Mouse (Mus musculus): ENCODE measurements around the gene Pld5.

Gene Pld5

GRCm38 (mm10) chr1:176274667-176275610 lies at the start of gene Pld5:
Gene Pld5 (minus strand): TSS chr1:176275312.
- DNase-seq (ENCODE audit: low spot score in 2 of 2): no peak

- DNase-seq (ENCODE audit: low spot score in 2 of 2): no peak
Measured at GRCm38 (mm10) chr1:176315063-176315462, 40.0 kb upstream of the Pld5 start.

GRCm38 (mm10) chr1:176310174-176310573 lies 35.1 kb upstream of the Pld5 start:
- DNase-seq (ENCODE audit: low spot score in 2 of 2): no peak

- DNase-seq (ENCODE audit: low spot score in 2 of 2): no peak
Measured at GRCm38 (mm10) chr1:176289396-176289795, 14.3 kb upstream of the Pld5 start.

- DNase-seq (ENCODE audit: low spot score in 2 of 2): no peak
Measured at GRCm38 (mm10) chr1:176275611-176275980, 484 bp upstream of the Pld5 start.

GRCm38 (mm10) chr1:176248717-176249030 lies 26.4 kb downstream of the Pld5 start:
- DNase-seq (ENCODE audit: low spot score in 2 of 2): no peak

- DNase-seq (ENCODE audit: low spot score in 2 of 2): peak; percentile 2 to 3
Measured at GRCm38 (mm10) chr1:176247885-176248716, 27.0 kb downstream of the Pld5 start.

- DNase-seq (ENCODE audit: low spot score in 2 of 2): no peak
Measured at GRCm38 (mm10) chr1:176239199-176239598, 35.9 kb downstream of the Pld5 start.

- DNase-seq (ENCODE audit: low spot score in 2 of 2): no peak
Measured at GRCm38 (mm10) chr1:176223794-176224193, 51.3 kb downstream of the Pld5 start.

GRCm38 (mm10) chr1:176223196-176223595 lies 51.9 kb downstream of the Pld5 start:
- peak; percentile 3 to 32 for DNase-seq (ENCODE audit: low spot score in 2 of 2)

GRCm38 (mm10) chr1:176218217-176218616 lies 56.9 kb downstream of the Pld5 start:
- no peak for DNase-seq (ENCODE audit: low spot score in 2 of 2)

- no peak for DNase-seq (ENCODE audit: low spot score in 2 of 2)
Measured at GRCm38 (mm10) chr1:176213645-176214221, 61.4 kb downstream of the Pld5 start.

GRCm38 (mm10) chr1:176212922-176213644 lies 62.0 kb downstream of the Pld5 start:
- DNase-seq (ENCODE audit: low spot score in 2 of 2): no peak

GRCm38 (mm10) chr1:176210803-176211202 lies 64.3 kb downstream of the Pld5 start:
- no peak for DNase-seq (ENCODE audit: low spot score in 2 of 2)

GRCm38 (mm10) chr1:176208014-176208413 lies 67.1 kb downstream of the Pld5 start:
- no peak for DNase-seq (ENCODE audit: low spot score in 2 of 2)

- DNase-seq (ENCODE audit: low spot score in 2 of 2): no peak
Measured at GRCm38 (mm10) chr1:176202360-176202759, 72.8 kb downstream of the Pld5 start.

- DNase-seq (ENCODE audit: low spot score in 2 of 2): no peak
Measured at GRCm38 (mm10) chr1:176197036-176197766, 77.9 kb downstream of the Pld5 start.

- DNase-seq (ENCODE audit: low spot score in 2 of 2): no peak
Measured at GRCm38 (mm10) chr1:176196341-176196740, 78.8 kb downstream of the Pld5 start.

- DNase-seq (ENCODE audit: low spot score in 2 of 2): no peak
Measured at GRCm38 (mm10) chr1:176194727-176195126, 80.4 kb downstream of the Pld5 start.

GRCm38 (mm10) chr1:176183991-176184390 lies 91.1 kb downstream of the Pld5 start:
- no peak for DNase-seq (ENCODE audit: low spot score in 2 of 2)

- DNase-seq (ENCODE audit: low spot score in 2 of 2): no peak
Measured at GRCm38 (mm10) chr1:176174971-176175370, 100.1 kb downstream of the Pld5 start.

All from heart, adult 9 months (tissue).